Mouse (Mus musculus): Measurements from ENCODE around the gene Oprd1. TPM values are rescaled to one million over a fixed set of nuclear protein-coding genes. Genes with fewer than 3 reads are reported as not detected.

Gene Oprd1
- total RNA-seq, 2 experiments from 2014 or later = 11.9 to 12.4 TPM

DNA sequence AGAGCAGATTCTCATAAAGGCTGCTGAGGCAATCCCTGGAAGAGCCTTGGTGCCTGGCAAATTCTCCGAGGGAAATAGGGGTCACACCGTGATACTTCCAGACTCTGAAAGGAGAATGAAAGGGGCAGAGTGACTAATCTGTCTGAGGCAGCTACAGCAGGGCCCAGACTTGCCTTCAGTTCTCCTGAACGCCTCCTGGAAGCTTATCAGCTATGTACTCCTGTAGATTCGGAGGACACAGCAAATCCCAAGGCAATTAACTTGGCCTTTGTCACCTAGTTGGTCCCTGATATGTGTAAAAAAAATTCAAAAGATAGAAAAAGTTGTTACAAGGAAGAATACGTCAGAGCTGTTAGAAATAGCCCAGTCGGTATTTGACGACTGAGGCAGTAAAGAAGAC is 49.2 kb downstream of the Oprd1 start:
- intact Hi-C loops (cut with DNase I) = no loop called here
- no peak for DNase-seq (ENCODE audit: low spot score in 2 of 2)

DNA sequence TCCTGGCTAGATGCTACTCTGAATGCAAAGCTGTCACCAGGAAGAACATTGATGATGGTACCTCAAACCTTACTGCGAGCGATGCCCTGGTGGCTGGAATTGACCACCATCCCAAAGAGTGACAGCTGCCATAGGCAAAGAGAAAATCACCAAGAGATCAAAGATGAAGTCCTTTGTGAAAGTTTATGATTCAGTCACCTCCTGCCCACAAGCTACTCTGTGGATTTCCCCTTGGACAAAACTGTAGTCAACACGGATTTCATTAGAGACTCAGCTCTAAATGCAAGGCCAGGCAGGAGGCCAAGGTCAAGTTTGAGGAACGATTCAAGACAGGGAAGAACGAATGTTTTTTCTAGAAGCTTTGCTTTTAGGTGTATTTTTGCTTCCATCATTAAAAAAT is 50.4 kb downstream of the Oprd1 start:
- no peak for DNase-seq (ENCODE audit: low spot score in 2 of 2)
- intact Hi-C loops (cut with DNase I) = no loop called here

DNA sequence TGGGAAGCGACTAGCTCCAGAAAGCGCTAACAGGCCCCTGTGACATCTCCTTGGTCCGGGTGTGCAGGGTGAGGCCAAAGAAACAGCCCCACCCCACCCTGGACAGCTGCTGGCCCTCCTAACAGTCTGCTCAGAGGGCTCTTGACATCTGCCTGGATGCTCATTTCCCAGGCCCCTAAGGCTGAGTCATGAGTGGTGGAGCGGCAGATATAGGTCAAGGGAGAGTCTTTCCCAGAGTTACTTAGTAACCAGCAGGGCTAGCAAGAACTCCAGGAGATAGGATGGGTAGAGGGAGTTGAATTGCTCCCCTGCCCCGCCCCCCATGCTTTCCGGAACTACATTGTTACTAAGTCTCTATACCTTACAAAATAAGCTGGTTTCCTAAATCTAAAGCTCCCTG is 51.1 kb downstream of the Oprd1 start:
- intact Hi-C loops (cut with DNase I) = no loop called here
- no peak for DNase-seq (ENCODE audit: low spot score in 2 of 2)

DNA sequence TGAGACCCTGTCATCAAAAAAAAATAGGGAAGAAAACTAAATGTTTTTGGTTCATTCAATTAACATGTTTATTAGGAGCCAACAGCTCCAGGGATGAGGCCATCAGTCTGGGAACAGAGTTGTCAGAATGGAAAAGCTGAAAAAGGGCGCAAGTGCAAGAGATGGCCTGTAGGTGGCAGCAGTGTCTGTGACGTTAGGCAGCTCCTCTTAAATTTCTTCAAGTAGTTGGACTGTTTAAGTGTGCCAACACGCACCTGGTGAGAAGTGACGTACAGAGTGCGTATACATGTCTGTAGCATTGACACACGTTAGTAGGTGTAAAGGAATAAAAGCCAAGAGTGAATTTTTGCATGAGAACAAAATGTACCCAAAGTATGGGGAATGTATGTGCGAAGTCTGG is 55.4 kb downstream of the Oprd1 start:
- peak; percentile 59 to 76 for DNase-seq (ENCODE audit: low spot score in 2 of 2)
- intact Hi-C loops (cut with DNase I) = loop anchor here (1.0 kb wide), 1 partner anchor 89 kb away; no protein-coding TSS in a partner anchor

DNA sequence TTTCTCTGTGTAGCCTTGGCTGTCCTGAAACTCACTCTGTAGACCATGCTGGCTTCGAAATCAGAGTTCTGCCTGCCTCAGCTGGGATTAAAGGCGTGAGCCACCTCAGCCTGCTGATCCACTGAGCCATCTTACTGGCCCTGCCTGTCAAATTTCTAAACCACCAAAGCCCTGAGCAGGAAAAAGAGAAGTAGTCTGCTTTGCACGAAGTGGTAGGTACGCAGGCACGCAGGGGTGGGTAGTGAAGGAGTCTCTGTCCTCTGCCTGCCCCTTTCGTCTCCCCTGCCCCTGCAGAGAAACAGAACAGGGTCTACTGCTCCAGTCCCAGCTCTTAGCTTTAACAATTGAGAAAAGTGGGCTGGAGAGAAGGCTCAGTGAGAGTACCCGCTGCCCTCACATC is 59.2 kb downstream of the Oprd1 start:
- intact Hi-C loops (cut with DNase I) = no loop called here
- no peak for DNase-seq (ENCODE audit: low spot score in 2 of 2)

DNA sequence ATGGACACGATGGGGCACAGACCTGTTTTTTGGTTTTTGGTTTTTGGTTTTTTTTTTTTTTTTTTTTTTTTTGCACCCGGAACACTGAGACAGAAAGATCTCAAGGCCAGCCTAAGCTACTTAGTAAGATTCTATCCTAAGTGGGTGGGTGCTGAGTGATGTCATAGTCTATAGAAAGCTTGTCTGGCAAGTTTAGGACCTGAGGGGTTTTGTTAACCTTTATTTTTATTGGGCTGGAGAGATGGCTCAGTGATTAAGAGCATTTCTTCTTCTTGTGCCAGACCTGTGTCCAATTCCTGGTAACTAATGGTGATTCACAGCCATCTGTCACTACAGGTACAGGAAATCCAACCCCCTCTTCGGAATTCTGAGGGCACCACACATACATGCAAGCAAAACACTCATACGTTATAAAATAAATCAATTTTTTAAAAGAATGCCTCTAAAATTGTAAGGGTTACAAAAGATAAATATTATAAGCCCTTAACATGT is 63.7 kb downstream of the Oprd1 start:
- DNase-seq (ENCODE audit: low spot score in 2 of 2) = no peak

DNA sequence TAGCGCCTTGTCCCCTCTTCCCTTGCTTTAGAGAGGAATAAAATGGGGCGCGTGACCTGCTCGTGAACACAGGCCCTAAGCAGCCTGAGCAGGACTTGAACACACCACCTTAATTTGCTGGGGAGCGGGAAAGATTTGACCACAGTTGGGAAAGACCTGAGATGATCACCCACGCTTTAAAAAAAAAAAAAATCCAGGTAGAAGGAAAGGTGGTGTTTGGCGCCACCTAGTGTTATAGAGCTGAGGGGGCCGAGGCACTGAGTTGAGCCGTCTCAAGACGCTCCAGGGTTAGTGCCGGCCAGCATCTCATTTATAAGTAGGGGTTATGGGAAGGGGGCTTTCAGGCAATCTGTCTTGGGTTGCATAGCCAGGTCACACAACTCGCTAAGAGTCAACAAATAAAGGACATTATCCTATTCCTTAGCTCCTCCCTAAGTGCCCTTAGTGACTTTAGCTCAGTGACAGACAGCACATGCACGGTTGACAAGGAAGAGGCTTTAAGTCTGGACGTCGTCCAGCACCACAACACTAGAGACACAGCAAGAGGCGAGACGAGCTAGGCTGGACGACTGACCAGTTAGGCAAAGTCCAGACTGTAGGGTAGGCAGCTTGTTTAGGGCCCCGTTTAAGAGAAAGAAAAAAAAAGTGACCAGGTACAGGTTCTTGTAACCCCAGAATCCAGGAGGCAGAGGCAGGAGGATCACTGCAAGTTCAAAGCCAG is 64.6 kb downstream of the Oprd1 start:
- DNase-seq (ENCODE audit: low spot score in 2 of 2) = peak; percentile 62 to 79
- intact Hi-C loops (cut with DNase I) = loop anchor here (1.0 to 5.0 kb wide), 4 partner anchors 47 to 219 kb away; no protein-coding TSS in a partner anchor

More for the DNA sequence above, 63.7 kb downstream of the Oprd1 start:
- intact Hi-C loops (cut with DNase I) = no loop called here

DNA sequence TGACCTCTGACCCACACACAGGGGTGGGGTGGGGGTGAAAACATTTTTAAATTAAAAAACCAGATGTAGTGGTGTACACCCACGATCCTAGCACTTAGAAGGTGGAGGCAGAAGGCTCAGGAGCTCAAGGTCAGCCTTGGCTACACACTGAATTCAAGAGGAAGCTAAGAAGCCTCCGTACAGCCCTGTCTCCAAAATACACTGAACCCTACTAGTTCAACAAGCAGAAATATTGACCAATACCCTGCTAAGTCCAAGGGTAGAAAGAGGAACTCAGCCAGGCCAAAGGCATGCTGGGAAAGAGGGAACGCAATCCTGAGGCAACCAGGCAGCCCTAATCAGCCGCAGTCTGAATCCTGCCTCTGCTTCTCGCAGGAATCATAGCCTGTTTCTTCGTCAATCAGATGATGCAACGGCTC is 66.0 kb downstream of the Oprd1 start:
- intact Hi-C loops (cut with DNase I) = loop anchor here (2.0 to 5.0 kb wide), 3 partner anchors 46 to 218 kb away; no protein-coding TSS in a partner anchor
- peak in 1 of 2 experiments; percentile 19 for DNase-seq (ENCODE audit: low spot score in 2 of 2)

DNA sequence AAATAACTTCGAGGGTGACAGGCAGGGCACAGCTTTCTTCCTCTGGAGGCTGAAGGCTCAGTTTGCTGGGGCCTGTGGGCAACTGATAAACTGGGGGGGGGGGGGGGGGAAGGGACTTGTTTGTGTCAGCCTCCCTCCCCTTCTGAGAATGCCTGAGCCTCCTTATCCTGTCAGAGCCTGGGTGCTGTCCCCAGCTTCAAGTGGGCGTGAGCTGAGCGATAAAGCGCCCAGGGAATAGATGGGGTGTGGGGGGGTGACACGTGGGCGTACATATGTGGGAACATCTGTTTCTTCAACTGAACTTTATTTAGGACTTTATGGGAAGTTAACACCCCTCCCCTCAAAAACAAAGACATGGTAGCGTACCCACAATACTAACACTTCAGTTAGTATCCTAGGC is 66.8 kb downstream of the Oprd1 start:
- no peak for DNase-seq (ENCODE audit: low spot score in 2 of 2)
- intact Hi-C loops (cut with DNase I) = loop anchor here (5.0 kb wide), 1 partner anchor 45 kb away; no protein-coding TSS in a partner anchor

DNA sequence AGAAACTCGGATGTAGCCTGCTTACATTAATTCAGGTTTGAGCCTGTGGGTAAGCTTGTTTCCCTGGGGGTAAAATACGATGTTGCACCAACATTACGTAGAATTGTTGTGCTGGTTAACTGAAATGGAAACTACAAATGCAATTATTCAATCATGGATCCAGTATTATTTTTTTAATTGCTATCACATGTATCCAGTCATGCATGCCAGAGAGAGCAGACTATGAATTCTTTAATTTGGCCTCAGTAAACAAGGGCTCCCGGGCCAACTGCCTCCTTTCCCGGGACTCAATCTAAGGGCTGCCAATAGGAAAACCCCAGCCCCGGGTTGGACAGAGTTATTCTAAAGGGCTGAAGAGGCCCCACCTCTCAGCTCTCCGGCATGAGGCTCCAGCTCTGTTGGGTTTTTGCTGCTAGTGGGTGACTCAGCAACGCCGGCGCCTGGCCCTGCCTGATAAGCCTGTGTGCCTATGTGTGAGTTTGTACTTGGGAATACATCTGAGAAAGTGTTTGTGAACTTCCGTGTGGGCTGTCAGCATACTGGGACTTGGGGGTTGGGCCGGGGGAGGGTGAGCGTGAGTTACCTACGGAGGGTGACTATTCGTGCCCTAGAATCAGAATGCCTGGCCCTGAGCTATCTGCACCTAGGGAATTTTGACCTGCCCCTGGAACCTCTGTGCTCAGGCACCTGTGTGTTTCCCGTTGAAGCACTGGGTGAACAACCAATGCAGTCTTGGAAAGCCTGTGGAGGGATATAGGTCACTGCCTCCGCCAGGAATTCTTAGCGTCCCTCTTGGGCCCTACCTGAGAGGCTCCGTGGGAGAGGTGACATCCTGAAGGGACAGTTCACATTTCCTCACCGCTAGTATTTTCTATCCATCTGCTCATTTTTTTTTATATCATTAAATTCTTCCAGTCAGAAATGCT is 67.5 kb downstream of the Oprd1 start:
- DNase-seq (ENCODE audit: low spot score in 2 of 2) = peak; percentile 52 to 75

DNA sequence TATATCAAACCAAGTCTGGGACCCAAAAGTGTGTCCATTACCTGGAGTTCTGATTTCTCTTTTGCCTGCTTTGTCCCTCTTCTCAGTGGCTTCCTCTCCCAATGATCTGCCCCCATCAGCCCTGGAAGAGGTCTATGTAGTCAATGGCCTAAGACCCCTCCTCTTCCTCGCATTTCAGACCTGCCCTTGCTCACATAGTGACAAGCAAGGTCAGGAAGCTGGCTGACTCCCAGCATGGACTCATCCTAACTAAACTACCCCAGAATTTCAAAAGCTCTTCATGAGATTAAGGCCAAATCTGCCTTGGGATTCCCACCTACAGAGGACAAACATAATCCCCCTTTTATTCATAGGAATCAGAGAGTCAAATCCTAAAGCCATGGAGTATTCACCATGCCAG is 68.5 kb downstream of the Oprd1 start:
- intact Hi-C loops (cut with DNase I) = loop anchor here (5.0 kb wide), 1 partner anchor 43 kb away; no protein-coding TSS in a partner anchor

More for the DNA sequence above, 67.5 kb downstream of the Oprd1 start:
- intact Hi-C loops (cut with DNase I) = loop anchor here (5.0 kb wide), 1 partner anchor 44 kb away; no protein-coding TSS in a partner anchor

DNA sequence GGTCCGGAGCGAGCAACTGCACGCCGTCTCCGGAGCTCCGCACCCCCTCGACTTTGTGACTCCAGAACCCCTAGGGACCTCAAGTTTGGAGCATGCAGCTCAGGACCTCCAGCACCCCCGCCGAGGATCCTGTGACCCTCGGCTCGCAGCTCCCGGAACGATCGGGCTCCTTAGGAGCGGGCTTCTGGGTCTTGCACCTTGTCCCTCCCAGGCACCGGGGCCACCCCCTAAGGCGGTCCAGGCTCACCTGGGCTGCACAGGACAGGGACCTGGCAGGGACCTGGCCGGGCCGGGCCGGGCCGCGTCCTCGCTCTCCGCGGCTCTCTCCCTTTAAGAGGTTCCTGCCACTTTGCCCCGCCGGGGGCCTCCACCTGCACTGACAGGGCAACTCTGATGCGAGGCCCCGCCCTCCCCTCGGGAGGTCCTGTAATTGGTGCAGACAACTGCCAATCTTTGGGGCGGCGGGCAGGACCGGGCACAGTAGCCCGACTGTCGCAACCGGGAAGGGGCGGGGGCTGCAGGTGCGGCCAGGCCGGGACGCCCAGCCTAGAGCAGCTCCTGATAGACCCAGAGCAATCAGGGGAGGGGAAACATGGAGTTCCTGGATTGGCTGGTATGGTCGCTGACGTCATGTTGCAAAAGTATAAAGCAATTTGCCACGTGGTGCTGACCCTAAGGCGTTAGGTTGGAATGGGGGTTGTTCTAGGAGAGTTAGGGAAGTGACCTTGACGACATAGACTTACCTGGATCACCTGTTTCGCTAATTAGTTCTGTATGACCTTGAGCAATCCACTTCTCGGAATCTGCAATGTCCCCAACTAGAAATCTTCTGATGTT is 69.1 kb downstream of the Oprd1 start, which contains the start of gene Epb41:
TSS of gene Epb41 (minus strand) at position 389 of the 837 bp plus-strand sequence.
- intact Hi-C loops (cut with DNase I) = loop anchor here (5.0 kb wide), 1 partner anchor 43 kb away; no protein-coding TSS in a partner anchor
- DNase-seq (ENCODE audit: low spot score in 2 of 2) = peak; percentile 92 to 94

More for the DNA sequence above, 68.5 kb downstream of the Oprd1 start:
- DNase-seq (ENCODE audit: low spot score in 2 of 2) = no peak

DNA sequence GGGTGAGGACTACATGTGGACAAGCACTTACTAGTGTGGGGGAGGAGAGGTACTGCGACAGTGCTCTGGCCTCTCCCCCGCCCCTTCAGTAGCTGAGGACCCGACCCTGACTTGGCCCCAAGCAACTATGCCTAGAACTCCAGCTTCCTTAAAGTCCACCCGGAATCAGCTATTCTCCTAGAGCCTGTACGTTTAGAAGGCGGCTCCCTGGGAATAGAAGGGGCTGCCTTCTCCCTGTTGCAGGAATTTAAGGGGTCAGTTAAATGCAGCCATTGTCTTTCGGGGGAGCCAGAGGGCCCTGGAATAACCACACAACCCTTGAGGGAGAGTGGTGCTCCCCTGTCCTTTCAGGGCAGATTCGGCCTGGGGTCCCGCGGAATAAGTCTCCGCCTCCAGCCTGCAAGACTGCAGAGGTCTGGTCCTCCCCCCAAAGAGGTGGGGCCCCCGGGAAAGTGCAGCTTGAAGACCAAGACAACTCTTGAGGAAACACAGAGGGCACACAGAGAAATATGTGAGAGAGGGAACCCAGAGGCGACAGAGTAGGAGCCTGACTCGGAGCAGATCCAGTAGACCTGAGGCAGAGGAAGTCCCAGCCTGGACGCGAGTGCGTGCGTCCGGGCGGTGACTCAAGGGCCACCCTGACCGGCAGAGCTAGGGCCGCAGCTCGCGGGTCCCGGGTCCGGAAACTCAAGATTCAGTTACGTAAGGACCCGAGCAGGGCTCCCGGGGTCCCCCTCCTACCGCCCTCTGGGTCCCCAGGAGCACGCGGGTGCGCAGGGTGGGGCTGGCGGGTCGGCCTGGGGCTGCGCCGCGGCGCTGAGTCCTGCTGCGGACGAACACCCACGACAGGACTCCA is 70.0 kb downstream of the Oprd1 start, which contains the start of gene Gm10300:
TSS of gene Gm10300 (plus strand) at position 621 of the 856 bp plus-strand sequence.
- intact Hi-C loops (cut with DNase I) = no loop called here
- DNase-seq (ENCODE audit: low spot score in 2 of 2) = peak in 1 of 2 experiments; percentile 22

DNA sequence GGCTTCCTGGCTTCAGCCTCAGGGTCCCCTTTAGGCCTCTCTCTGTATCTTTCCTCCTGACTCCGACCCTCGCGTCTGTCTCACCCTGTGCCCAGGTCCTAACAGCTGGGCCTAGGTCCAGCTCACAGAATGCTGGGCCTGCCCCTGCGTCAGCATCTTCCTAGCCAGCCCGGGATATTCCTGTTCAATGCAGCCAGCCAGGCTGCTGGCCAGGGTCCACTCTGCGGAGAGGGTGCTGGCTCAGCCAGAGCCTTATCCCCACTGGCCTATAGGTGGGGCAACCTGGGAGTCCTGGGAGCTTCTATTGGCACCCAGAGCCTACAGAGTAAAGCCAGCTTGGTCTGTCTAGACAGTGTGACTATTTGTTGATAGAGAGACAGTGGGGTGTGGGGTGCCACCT is 71.3 kb downstream of the Oprd1 start:
- intact Hi-C loops (cut with DNase I) = no loop called here

DNA sequence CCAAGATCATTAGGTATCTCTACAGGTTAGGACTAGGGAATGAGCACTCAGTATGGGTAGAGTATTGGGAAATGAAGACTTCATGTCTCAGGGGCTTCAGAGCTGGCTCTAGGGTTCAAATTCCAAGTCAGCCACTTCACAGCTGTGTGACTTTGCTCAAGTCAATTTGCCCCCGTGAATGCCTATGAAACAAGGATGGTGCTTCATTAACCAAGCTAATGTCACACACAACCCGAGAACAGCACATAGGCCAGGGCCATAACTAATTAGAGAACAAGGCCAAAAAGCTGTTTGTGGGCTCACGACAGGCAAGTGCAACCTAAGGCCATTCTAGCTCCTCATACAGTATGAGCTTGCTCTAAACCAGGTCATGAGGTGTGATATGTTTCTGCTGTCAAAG is 72.1 kb downstream of the Oprd1 start:
- DNase-seq (ENCODE audit: low spot score in 2 of 2) = no peak
- intact Hi-C loops (cut with DNase I) = no loop called here

More for the DNA sequence above, 71.3 kb downstream of the Oprd1 start:
- DNase-seq (ENCODE audit: low spot score in 2 of 2) = no peak

DNA sequence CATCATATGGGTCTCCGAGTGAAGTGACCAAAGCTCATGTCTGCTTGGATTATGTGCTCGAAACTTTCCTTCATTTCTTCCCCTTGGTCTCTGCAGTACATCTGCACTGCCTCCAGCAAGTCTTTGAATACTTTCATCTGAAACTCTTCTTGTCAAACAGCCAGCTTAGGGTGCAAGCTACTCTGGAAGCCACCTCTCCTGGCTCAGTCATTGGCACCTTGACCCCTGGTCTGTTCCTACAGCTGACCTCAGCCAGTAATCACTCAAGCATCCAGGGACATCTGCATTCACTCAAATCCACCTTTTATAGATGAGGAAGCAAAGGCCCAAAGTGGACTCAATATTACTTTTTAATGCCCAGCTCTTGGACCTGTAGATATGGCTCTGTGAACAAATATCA is 72.6 kb downstream of the Oprd1 start:
- no peak for DNase-seq (ENCODE audit: low spot score in 2 of 2)
- intact Hi-C loops (cut with DNase I) = no loop called here

DNA sequence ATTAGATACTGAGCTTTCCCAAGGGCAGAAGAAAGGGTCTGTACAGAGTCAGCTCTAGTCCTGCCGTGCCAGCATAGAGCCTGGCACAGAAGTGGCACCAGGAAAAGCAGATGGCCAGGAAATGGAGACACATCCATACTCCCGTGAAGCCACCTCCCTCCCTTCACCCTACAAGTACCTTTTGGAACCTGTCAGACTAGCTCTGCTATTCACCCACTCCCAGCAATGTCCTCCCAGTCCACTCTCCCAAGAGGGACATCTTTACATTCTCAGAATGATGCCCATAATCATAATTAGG is 76.4 kb downstream of the Oprd1 start:
- DNase-seq (ENCODE audit: low spot score in 2 of 2) = no peak
- intact Hi-C loops (cut with DNase I) = no loop called here

All from left cerebral cortex, postnatal 14 days (tissue).